Mouse (Mus musculus): ENCODE measurements around the gene Fastkd5.

DNA sequence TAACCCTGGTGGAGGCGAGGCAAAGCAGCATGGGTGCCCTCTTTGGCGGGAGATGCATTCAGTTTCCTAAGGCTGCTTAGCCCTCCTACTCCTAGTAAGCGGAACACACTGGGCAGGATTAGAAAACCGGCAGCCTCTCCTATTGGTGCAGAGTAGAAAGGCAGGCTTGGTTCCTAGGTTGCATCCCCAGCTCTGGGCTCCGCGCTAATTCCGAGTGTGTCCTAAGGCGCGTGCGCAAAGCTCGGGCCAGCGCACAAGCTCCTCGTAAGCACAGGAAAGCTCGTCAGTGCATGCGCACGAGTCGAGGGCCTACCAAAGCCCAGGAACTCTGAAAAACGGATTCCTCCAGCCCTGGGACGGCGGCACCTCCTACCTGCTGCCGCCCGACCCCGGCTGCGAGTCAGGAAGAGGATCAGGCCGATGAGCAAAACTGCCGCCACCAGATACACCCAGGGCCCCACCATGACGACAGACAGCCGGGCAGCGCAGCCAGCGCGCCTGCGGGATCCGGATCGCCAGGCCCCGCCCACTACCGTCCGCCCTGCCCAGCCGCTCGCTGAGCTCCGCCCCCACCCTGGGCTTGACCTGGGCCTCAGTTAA is 34.4 kb upstream of the Fastkd5 start, which contains the start of gene Ddrgk1:
- TF ChIP-seq CTCF (IDR thresholded peaks at IDR 0.05; ENCODE audit: low read depth) (peak; percentile 19), EP300 (IDR thresholded peaks at IDR 0.05; ENCODE audit: low read depth) (no peak)
